Mouse (Mus musculus) ES-Bruce4 (cell line): ENCODE measurements around the gene Fam20b.

Experiments used
- CTCF ChIP-seq: IDR thresholded peaks from one replicate; pipeline ENCODE4 v1.8.1; 2011; ENCODE audit warnings: low read depth, low read length
- EP300 ChIP-seq: IDR thresholded peaks from 2 replicates; pipeline ENCODE4 v1.6.1; 2011; ENCODE audit warnings: low read depth, low read length; ENCODE audit not compliant: insufficient read depth

GRCm38 (mm10) chr1:156641808-156642207 is 77.1 kb downstream of the Fam20b start:
- TF ChIP-seq CTCF: no peak
- TF ChIP-seq EP300: no peak
